Mouse (Mus musculus) bone marrow macrophage, adult 2 months (primary cell): ENCODE results near the gene Ica1. TPM values are rescaled to one million over a fixed set of nuclear protein-coding genes. Genes with fewer than 3 reads are reported as not detected.

Source experiments
- H3K27ac ChIP-seq: 2 replicates; pipeline ENCODE4 v1.5.1; 2012; ENCODE audit warnings: low read depth, low read length; ENCODE audit not compliant: insufficient read depth
- H3K4me1 ChIP-seq: 2 replicates; pipeline ENCODE4 v1.6.1; 2012; ENCODE audit warnings: low read length; ENCODE audit not compliant: control insufficient read depth, insufficient read depth
- H3K4me3 ChIP-seq: 2 replicates; pipeline ENCODE4 v1.5.1; 2012; ENCODE audit warnings: mild to moderate bottlenecking, low read length, moderate library complexity; ENCODE audit not compliant: insufficient read depth
- CTCF ChIP-seq: IDR thresholded peaks from 2 replicates; pipeline ENCODE4 v1.5.1; 2012; ENCODE audit warnings: low read depth, mild to moderate bottlenecking, low read length, moderate library complexity
- POLR2A ChIP-seq: IDR thresholded peaks from 2 replicates; pipeline ENCODE4 v1.6.1; 2012; ENCODE audit warnings: mild to moderate bottlenecking, low read depth, low read length, borderline replicate concordance
- polyA plus RNA-seq: library from polyadenylated mRNA; stranded (reverse); fragments of >200 nt; gene quantifications from 2 replicates; pipeline ENCODE4 v1.2.4, GENCODE M21; 2012; ENCODE audit not compliant: missing spikeins, insufficient read depth, insufficient read length

Gene Ica1
- polyA plus RNA-seq, 1 experiment, result 2.0 TPM

DNA sequence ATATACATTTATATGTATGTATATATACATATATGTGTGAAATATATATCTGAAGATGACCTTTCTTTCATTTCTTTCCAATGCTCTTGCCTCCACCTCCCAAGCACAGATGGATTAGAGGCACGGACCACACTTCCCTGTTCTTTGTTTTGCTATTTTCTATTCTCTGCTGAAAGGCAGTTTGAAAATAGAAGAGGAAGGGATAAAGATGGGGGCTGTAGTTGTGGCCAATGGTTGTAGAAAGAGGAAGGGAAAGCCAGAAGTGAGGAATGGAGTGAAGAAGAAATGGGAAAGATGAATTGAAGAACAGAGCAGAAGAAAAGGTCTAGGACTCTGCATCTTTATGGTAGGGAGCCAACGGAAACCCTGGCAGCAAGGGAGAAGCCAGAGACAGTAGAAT is 122.8 kb downstream of the Ica1 start:
- H3K4me1 ChIP-seq, result peaks cover 11% of the 10 kb centered on the region
- H3K27ac ChIP-seq, result peak overlapping the region; percentile 6; the same call in 1 of the 2 replicates
- no peak for TF ChIP-seq POLR2A
- no peak for TF ChIP-seq CTCF
- no peak overlapping the region for H3K4me3 ChIP-seq

DNA sequence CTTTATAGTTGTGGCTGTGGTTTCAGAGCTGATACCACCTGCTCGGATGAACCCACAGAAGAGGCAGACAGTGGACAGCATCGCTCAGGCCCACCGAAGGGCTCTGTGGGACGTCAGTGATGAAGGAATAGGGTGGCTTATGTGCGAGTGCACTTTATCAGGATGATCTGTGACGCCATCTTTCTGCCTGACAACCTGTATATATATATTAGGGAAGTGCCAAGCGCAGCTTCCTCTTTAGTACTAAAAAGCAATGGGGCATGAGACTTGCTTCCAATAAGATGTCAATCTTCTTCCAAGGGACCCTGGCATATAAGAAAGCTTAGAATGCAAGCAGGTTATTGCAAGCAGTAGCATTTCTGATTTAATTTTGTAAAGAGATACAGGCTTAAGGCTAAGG is 127.9 kb downstream of the Ica1 start:
- no peak overlapping the region for H3K27ac ChIP-seq
- H3K4me1 ChIP-seq, result peaks cover 7% of the 10 kb centered on the region
- H3K4me3 ChIP-seq, result no peak overlapping the region
- TF ChIP-seq CTCF (no peak), POLR2A (no peak)

DNA sequence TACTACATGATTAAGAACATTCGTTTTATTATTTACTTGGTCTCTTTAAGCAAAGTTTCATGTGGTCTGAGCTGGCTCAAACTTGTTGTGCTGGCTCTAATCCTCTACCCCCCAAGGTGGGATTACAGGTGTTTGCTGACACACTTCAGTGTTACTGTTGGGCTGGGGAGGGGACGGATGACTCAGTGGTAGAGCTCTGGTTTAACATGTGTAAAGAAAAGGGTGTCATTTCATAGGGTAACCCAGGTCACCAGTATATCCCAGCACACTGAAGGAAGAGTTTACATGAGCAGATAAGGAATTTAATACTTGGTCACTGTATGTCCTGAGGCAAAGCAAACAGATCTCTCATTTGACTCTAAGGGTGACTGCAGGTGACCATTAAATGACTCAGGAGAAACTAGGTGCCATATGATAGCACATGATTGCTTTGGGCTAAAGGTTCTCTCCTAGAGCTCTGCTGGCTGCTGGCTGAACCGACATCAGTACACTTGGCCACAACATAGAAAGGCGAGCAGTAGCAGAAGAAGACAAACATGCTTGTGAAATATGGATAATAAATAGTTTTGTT is 128.9 kb downstream of the Ica1 start:
- Histone ChIP-seq H3K4me1 (no peaks in the 10 kb centered on the region), H3K27ac (no peak overlapping the region), H3K4me3 (no peak overlapping the region)
- TF ChIP-seq POLR2A, result no peak
- TF ChIP-seq CTCF, result no peak

DNA sequence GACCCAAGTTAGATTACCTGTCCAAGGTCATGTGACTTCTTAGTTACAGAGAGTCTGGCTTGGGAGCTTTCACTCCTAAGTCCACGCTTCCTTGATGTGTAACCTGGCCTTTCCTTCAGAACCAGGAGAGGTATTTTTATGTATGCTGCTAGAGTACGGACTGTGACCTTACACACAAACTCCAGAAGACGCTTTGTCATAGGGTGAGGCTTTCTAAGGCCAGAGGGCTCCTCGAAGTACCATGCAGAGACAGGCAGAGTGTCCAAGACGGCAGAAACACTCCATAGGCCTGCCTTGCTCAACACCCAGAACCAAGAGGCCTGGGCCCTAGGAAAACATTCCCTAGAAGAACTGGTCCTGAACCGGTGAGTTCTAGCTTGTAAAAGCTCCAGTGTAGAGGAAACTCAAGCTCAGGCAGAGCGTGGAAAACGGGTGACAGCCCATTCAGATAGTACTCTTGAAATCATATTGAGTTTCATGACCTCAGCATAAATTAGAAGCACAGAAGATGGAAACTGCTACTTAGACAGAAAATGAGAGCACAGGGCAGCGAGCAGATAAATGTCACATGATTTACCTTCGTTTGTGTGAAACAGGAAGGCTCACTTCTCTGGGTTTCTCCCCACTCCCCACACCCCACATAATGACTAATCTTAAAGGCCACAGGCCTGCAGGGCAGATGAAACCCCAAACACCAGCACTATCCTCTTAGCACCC is 129.9 kb downstream of the Ica1 start:
- TF ChIP-seq POLR2A, result no peak
- no peak for TF ChIP-seq CTCF
- no peak overlapping the region for H3K4me3 ChIP-seq
- no peak overlapping the region for H3K27ac ChIP-seq

DNA sequence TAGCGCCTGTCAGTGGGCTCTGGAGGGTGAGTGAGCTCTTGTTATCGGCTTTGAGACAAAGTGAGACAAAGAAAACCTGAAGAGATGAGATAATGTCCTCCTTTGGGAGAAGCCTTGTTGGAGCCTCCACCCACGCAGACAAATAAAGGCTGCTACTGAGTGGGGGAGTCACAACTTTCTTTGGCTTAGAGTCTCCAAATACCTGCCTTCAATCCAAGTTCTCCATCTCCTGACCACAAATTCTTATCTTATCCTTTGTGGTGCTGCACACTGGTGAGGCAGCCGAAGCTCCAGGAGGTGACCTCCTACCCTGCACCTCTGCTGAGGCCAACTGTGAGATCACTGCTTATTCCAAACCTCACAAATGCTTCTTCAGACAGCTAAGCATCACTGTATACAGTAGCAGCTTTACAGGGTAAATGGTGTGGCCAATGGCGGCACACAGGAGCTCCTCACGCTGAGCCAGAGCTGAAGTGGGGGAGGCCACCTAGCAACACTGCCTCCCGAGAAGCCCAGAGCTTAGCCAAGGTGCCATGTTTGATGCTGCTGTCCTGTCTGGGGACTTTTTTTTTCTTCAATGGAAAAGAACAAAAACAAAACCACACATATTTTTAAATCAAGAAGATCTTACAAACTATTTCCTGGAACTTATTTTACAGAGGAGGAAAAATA is 130.6 kb downstream of the Ica1 start:
- no peaks in the 10 kb centered on the region for H3K4me1 ChIP-seq
- no peak for TF ChIP-seq POLR2A
- TF ChIP-seq CTCF, result no peak
- H3K27ac ChIP-seq, result no peak overlapping the region
- H3K4me3 ChIP-seq, result no peak overlapping the region

More for the DNA sequence above, 129.9 kb downstream of the Ica1 start:
- H3K4me1 ChIP-seq, result no peaks in the 10 kb centered on the region

DNA sequence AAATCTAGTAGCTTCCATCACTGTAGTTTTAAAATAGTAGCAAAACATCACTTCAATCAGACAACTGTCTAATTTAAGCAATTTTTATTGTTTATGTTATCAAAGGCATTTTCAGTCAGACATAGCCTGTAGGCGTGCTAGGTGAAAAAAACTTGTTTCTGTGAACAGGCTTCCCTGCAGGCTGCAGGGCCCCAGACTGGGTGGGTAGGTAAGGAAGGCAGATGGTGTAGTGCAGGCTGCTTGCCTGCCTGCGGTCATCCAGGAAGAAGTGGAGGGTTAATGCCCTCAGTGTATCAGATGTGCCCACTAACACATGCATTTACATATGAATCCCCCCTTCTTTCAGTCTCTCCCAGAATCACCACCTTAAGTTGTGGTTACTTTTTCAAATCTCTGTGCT is 132.6 kb downstream of the Ica1 start:
- Histone ChIP-seq H3K4me1 (no peaks in the 10 kb centered on the region), H3K27ac (no peak overlapping the region), H3K4me3 (no peak overlapping the region)
- TF ChIP-seq POLR2A (no peak), CTCF (no peak)

DNA sequence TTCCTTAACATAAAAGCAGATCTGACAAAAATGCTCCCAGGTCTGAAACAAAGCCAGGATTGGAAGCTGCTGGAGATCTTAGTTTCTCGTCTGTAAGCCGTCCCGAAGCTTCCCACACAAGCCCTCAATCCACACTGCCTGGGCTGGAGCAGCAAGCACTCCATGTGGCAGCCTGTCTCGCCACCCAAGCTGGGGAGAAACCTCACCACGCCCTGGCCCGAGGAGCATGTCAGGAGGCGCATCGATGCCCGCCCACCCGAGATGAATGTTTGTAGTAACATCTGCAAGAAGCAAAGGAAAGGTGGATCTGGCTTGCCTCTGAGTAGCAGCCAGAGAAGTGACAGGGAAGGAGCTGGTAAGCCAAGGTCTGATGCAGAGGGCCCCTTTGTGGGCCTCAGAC is 133.6 kb downstream of the Ica1 start:
- TF ChIP-seq POLR2A (no peak), CTCF (no peak)
- no peaks in the 10 kb centered on the region for H3K4me1 ChIP-seq

DNA sequence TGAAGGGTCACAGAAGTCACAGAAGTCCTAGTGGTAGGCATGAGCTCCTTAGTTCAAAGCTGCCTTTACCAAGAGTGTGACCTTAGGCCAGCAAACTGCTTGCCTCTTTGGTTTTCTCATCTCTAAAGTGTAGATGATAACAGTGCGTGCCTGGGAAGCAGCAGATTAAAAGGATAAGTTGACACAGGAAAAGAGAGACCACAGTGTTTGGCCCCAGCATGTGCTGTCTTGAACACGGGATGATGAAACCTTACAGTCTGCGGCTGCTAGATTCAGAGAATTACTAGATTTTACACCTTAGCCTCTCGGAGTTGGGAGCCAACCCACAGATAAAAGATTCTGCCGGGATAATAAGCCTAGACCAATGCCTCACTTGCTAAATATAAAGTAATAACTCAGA is 137.4 kb downstream of the Ica1 start:
- Histone ChIP-seq H3K4me3 (no peak overlapping the region), H3K27ac (no peak overlapping the region), H3K4me1 (no peaks in the 10 kb centered on the region)
- no peak for TF ChIP-seq CTCF
- no peak for TF ChIP-seq POLR2A

More for the DNA sequence above, 133.6 kb downstream of the Ica1 start:
- no peak overlapping the region for H3K4me3 ChIP-seq
- H3K27ac ChIP-seq, result no peak overlapping the region

DNA sequence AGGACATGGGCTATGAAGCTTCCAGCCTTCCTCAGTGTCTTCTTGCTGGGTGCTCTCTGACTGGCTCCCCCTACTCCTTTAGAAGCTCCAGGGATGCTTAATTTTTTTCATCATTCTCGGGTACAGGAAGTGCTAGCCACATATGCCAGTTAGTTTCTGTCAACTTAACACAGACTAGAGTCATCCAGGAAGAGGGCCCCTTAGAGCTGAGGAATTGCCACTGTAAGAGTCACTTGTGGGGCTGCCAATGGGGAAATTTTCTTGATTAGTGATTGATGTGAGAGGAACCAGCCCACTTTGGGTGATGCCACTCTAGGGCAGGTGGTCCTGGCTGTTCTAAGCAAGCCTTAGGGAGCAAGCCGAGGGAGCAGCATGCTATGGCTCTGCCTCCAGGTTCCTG is 138.8 kb downstream of the Ica1 start:
- H3K27ac ChIP-seq, result no peak overlapping the region

DNA sequence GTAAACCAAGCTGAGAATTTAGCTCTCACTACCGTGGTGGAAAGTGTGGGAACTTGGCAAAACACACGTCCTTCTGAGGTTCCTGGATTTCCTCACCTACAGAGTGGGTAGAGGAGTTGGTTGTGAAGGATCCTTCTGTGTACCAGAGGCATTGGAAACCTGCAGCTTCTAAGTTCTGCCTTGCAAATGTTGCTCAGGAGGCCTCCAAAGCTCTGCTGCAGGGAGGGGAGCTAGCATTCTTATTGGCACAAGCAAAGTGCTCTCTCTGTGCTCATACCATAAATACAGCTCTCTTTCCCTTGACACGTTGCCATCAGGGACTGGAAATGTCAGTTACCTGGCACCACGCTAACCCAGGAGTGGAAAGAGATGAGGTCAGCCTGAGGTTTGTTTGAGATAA is 139.4 kb downstream of the Ica1 start:
- H3K4me1 ChIP-seq, result no peaks in the 10 kb centered on the region
- H3K4me3 ChIP-seq, result no peak overlapping the region
- no peak overlapping the region for H3K27ac ChIP-seq
- TF ChIP-seq POLR2A (no peak), CTCF (no peak)

More for the DNA sequence above, 138.8 kb downstream of the Ica1 start:
- Histone ChIP-seq H3K4me3 (no peak overlapping the region), H3K4me1 (no peaks in the 10 kb centered on the region)
- TF ChIP-seq POLR2A (no peak), CTCF (no peak)
